Mouse (Mus musculus): Measurements from ENCODE around the gene Dnmt3a.
A peak's percentile ranks its signal among the peaks of the same experiment; 100 is the strongest.

Gene Dnmt3a

DNA sequence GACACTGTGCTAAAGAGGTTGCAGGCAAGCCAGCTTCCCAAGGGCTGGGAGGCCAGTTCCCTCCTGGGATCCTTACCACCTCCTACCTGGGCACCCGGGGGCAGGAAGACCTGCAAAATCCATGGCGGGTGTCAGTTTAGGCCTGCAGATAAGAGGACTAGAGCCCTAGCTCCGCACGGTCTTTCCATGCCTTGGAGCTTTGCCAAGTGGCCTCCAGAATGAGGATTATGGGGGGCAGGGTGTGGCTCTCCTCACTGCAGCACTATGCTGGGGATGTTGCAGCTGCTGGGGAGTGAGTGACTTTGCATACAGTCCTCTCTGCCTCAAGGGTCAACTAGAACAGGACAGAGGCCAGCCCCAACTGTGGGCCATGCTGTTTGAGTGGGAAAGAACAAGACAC is 14.1 kb downstream of the Dnmt3a start:
- DNase-seq (ENCODE audit: low read depth, low spot score): no peak

DNA sequence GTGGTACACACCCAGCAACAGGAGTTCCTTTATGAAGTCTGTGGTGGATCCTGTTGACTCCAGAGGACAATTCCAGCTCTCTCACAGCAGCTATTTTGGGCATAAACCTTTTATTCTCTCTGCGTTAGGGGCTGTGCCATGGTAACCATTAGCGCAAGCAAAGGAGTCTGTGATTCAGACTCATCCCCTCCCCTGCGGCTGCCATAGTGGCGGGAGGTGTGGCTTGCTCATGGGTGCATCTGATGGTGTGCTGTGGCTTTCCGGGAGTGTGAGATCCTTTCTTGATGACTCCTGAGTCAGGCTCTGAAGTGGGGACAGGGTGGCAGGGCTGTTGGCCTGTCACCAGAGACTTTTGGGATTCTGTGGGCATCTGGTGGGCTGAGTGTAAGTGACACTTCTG is 17.6 kb downstream of the Dnmt3a start:
- no peak for DNase-seq (ENCODE audit: low read depth, low spot score)

DNA sequence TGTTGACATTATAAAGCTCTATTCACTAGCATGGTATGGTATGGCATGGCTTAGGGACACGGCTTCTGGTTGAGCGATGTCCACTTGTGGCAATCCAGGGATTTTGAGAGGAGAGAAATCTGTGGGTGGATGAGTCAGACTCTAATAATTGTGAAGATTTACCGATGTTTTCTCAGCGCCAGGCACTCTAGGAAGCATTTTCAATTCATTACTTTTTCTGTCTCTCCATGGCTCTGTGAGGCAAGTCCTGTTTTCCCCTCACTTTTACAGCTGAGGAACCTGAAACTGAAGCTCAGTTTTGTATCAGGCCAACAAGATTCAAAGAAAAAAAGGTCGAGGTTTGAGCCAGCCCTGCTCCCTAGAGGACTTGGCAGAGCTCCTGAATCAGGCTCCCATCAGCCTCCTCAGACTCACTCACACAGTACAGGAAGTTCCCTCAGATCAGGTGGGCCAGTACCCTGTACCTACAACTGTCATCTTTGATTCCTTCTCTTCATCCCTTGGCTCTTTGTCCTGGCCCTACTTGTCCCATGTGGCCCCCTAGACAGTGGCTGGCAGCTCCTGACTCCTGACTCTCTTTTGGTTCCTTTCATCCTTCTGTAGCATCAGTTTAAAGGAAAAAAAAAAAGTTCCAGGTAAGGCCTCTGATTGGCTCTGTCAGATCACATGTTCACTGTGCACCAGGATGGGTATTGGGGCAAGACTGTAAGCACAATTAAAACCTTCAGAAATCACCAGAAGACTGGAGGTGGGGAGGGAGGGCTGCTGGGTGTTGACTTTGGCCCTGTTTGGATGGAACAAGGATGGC is 19.3 kb downstream of the Dnmt3a start:
- no peak for DNase-seq (ENCODE audit: low read depth, low spot score)

- DNase-seq (ENCODE audit: low read depth, low spot score): no peak
These were observed 19.9 kb downstream of the Dnmt3a start for GRCm38 (mm10) chr12:3825714-3826080.

GRCm38 (mm10) chr12:3827771-3828170 is 22.0 kb downstream of the Dnmt3a start:
- DNase-seq (ENCODE audit: low read depth, low spot score): no peak

DNA sequence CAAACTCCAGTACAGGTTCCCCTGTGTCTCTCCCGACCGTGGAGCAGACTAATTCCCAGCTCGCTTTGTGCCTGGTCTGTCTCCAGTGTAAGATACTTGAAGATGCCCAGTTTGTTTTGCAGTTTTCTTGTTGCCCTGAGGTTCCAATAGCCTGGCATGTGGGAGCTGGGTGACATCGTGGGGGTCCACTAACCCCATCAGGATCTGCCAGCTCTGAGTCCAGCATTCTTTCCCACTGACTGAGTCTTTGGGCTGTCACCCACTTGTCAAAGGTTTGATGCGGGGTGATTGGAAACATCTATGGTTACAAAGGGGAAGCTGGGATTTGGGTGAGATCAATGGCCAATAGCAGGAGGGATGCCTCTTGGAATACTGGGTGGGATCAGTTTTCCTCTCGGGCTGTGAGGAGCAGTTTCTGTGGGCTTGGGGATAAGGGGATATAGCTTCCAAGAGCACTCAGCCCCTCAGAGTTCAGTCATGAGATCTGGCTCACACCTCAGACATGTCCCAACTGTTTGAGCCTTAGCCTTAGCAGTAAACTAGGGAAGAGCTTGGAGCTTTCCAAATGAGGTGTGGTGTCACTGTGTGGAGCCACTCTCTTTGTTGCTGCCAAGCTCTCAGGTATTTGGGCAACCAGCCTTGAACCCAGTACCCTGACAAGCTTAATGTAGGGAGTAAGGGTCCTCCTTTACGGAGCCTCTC is 27.4 kb downstream of the Dnmt3a start:
- DNase-seq (ENCODE audit: low read depth, low spot score): no peak

DNA sequence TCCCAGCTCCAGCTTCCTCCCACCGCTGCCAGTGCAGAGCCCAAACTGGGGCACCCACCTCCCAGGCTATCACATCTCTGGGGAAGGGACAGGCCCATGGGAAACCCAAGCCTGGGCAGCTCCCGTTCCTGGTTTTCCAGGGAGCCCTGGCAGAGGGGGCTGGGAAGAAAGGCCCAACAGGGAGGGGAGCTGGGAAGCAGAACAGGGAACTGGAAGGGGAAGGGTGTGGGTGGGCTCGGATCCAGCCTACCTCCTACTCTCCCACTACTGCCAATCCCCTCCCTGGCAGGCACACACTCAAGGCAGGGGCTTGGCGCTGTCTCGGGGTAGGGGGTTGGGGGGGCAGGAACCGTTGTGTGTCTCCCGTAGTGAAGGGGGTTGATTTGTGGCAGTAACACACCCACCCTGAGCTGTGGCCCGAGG is 28.1 kb downstream of the Dnmt3a start:
- peak; percentile 77 for DNase-seq (ENCODE audit: low read depth, low spot score)

DNA sequence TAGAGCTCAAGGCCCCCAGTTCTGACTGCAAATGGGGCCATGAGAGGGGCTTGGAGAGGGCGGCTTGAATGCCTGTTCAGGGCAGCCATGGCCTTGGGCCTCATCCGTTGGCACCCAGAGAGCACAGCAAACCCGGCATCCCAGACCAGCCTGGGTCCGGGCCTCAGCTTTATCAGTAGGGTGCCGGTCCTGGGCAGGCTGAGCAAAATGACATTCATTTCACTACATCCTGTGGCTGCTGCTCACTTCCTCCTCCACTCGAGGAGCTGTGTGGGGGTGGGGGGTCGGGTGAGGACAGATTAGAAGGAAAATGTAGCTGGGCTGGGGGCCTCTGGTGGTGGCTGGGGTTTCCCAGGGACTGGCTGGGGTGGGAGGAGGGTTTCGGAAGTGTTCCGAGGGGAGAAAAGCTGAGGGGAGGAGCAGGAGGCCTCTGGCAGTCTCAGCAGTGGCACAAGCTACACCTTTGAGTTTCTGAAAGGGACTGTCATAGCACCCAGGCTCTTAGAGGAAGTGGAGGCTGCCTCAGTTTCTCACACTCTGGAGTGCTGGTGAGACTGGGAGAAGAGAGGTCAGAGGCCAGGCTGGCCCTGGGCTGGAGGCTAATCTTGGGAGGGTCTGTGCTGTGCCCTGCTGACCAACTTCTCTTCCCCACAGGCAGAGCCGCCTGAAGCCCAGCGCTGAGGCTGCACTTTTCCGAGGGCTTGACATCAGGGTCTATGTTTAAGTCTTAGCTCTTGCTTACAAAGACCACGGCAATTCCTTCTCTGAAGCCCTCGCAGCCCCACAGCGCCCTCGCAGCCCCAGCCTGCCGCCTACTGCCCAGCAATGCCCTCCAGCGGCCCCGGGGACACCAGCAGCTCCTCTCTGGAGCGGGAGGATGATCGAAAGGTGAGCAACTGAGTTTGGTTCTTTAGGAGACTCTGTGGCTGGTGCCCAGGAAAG is 28.8 kb downstream of the Dnmt3a start:
- no peak for DNase-seq (ENCODE audit: low read depth, low spot score)

DNA sequence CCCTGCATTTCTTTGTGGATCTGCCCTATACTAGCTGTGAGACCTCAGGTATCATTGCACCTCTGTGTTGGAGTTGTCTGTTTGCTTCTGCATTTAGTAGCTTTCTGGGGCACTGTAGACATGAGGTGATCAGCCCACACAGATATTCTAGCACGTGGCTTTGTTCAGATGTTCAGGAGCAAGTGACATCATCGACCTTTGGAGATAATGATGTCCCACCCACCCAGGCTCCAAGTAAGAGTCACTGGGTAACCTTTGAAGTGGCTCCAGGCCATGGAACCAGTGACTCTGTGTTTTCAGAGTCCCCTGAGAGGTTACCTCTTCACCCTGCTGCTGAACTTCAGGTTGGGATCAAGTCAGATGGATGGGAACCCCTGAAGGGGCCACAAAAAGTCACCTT is 29.8 kb downstream of the Dnmt3a start:
- no peak for DNase-seq (ENCODE audit: low read depth, low spot score)

GRCm38 (mm10) chr12:3837081-3837832 is 31.4 kb downstream of the Dnmt3a start:
- no peak for DNase-seq (ENCODE audit: low read depth, low spot score)

DNA sequence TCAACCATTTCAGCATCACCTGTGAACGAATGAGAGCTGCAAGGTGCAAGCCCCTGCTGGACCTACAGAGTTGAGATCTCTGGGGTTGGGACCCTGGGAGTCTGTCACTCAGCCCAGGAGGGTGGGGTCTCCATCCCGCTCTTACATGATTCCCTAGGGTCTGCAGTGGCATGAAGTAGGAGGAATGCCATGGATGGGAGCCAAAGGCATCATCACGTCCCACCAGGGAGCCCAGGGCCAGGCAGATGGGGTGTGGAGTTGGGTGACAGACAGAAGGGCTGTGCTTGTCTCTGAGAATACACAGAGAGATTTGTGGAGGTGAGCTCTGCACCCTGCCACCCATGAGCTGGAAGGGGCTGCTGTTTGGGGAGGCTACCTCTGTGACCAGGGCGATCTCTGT is 32.2 kb downstream of the Dnmt3a start:
- no peak for DNase-seq (ENCODE audit: low read depth, low spot score)

- DNase-seq (ENCODE audit: low read depth, low spot score): no peak
These were observed 33.9 kb downstream of the Dnmt3a start for GRCm38 (mm10) chr12:3839662-3840061.

DNA sequence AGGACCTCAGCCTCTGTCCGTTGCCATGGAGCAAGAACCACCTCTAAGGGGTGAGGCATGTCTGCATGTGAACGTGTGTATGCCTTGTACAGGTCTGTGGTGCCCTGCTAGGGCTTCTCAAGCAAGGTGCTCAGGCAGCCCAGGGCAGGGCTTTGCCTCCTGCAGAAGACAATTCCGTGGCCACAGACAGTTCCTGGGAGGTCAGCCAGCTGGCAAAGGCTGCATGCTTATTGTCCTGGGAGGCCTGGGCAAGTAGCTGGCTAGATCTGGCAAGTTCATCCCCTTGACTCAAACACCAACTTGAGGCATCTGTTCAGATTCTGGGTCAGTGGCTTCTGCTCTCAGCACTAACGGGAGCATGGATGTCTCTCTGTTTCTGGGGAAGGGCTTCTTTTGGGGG is 35.3 kb downstream of the Dnmt3a start:
- no peak for DNase-seq (ENCODE audit: low read depth, low spot score)

- no peak for DNase-seq (ENCODE audit: low read depth, low spot score)
These were observed 37.0 kb downstream of the Dnmt3a start for GRCm38 (mm10) chr12:3842843-3843242.

DNA sequence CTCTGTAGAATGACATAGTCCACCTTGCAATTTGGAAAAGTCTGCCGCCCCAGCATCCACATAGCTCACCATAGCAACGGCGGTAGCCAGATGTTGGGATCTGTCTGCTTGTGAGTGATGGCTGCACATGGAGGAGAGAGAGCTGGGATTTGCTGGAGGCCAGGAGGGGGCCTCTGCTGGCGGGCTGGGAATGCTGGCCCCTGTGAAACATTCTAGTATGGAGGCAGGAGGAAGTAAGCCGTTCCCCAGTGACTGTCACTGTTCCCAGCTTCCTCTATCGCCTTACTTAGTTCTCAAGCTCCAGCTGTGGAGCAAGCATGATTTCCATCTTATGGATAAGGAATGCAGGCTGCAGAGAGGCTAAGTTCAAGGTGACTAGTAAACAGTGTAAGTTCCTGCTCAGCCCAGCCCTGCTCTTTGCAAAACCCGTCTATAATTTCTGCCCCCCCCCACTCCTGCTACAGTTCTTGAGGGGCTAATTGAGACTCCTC is 37.6 kb downstream of the Dnmt3a start:
- no peak for DNase-seq (ENCODE audit: low read depth, low spot score)

DNA sequence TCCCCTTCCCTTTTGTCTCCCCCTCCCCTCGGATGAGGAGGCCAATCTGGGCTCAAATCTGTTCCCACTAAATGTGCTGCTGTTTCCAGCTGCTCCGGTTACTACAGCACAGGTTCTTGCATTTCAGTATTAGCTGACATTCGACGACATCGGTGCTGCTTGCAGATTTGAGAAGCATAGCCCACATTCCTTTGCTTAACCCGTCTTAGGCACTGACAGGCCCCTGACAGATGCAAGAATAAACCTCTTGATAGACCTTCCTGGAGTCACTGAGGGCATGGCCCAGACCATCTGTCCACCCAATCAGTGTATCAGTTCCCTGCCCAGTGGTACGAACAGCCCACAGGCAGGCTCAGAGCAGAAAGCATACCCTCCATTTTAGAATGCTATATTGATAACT is 38.1 kb downstream of the Dnmt3a start:
- DNase-seq (ENCODE audit: low read depth, low spot score): no peak

DNA sequence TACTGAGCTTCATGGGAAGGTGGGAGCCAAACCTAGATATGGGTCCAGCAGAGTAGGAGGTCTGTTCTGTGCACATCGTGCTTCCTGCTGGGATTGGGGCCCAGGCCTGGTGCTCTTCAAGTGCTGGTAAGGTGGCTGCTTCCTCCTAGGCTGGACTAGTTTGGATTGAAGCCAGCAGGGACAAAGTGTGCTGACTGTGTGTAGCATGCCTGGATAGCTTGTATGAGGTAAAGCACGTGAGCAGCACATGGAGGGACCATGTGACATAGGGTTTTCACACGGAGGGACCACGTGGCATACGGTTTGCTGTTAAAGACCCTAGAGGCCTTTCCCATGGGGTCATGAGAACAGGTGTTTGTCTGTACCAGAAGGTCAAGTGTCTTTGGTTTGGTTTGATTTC is 38.5 kb downstream of the Dnmt3a start:
- DNase-seq (ENCODE audit: low read depth, low spot score): no peak

DNA sequence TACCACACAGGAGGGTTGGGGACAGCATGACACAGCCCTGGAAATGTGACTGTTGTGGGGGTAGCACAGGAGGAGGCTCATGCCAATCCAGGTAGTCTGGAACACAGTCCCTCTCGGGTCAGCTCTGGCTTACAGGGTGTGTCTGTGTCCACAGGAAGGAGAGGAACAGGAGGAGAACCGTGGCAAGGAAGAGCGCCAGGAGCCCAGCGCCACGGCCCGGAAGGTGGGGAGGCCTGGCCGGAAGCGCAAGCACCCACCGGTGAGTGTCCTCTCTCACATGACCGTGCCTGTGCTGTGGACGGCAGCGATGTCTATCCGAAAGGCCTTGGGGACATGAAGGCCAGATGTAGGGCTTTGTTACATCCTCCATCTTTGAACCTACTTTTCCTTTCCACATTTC is 43.7 kb downstream of the Dnmt3a start:
- DNase-seq (ENCODE audit: low read depth, low spot score): no peak

DNA sequence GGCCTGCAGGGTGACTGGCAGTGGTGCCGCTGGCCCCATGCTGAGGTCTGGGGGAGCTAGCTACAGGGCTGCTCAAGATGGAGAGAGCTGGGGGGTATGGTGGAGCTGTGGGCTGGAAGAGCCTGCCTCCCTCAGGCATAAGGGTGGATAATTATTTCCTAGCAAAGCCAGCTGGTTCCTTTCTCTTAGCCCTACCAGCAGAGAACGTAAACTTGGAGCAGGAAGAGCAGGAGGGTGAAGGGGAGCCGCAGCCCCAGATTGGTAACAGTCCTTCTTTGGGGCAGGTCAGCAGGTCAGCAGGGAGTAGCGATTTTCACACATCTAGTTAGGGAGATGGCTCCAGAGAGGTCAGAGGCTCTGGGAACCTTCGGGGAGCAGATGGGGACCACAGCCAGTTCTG is 44.4 kb downstream of the Dnmt3a start:
- no peak for DNase-seq (ENCODE audit: low read depth, low spot score)

DNA sequence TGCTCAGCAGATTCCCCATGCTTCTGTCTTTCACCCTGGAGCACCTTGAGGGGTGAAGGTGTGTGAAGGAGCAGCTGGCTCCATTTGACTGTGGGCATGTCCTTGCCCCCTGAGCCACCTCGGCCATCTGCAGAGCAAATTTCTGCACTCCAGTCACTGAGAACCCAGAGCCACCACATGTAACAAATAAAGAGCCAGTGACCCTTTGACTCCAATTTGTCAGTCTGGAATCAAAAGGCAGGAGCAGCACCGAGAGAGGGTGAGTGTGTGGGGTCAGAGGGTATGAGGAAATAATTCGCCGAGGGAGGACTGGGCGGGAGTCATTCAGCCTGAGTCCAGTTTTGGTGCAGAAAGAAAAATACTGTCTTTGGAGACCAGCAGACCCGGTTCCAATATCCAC is 44.9 kb downstream of the Dnmt3a start:
- no peak for DNase-seq (ENCODE audit: low read depth, low spot score)

DNA sequence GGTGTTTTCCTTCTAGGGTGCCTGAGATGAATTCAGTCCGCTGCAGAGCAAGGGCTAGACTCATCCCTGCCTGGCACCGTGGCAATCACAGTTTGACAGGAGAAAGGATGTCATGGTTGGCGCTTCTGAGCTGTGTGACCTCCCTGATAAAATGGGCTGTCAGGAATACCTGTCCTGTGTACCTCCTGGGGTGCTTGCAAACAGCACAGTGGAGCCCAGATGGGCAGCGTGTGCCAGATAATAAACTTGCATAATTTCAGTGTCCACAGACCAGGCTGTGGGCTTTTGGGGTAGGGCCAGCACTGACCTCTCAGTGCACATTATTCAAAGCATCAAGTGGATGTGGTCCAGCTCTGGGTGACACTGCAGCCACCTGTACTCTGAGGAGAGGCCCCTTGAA is 45.4 kb downstream of the Dnmt3a start:
- DNase-seq (ENCODE audit: low read depth, low spot score): no peak
